Mouse (Mus musculus) neural tube, embryonic 15.5 days (tissue): ENCODE measurements around the gene Cbwd1. TPM values are rescaled to one million over a fixed set of nuclear protein-coding genes. Genes with fewer than 3 reads are reported as not detected.

ENCODE experiments used
- ATAC-seq: fragments of 200-750 bp; cut with Nextera tagmentation; 2 replicates; pipeline ENCODE4 v1.8.0; 2017; ENCODE audit warnings: mild to moderate bottlenecking, moderate TSS enrichment, moderate library complexity; ENCODE audit not compliant: low FRiP score
- H3K27ac ChIP-seq: fragments of 300-500 bp; sonication (generic); replicated peaks from 2 replicates; pipeline ENCODE4 v1.5.1; 2015; ENCODE audit warnings: mild to moderate bottlenecking, inconsistent platforms
- H3K27me3 ChIP-seq: fragments of 300-500 bp; sonication (generic); replicated peaks from 2 replicates; pipeline ENCODE4 v1.6.1; 2015; ENCODE audit warnings: inconsistent platforms
- H3K36me3 ChIP-seq: fragments of 300-500 bp; sonication (generic); 2 replicates; pipeline ENCODE4 v1.6.1; 2015; ENCODE audit warnings: inconsistent platforms
- H3K4me1 ChIP-seq: fragments of 300-500 bp; sonication (generic); 2 replicates; pipeline ENCODE4 v1.6.1; 2015; ENCODE audit warnings: inconsistent platforms
- H3K4me2 ChIP-seq: fragments of 300-500 bp; sonication (generic); 2 replicates; pipeline ENCODE4 v1.6.1; 2015; ENCODE audit warnings: inconsistent platforms, mild to moderate bottlenecking, moderate library complexity
- H3K4me3 ChIP-seq: fragments of 300-500 bp; sonication (generic); replicated peaks from 2 replicates; pipeline ENCODE4 v1.5.1; 2015; ENCODE audit warnings: mild to moderate bottlenecking, inconsistent platforms
- H3K9ac ChIP-seq: fragments of 300-500 bp; sonication (generic); replicated peaks from 2 replicates; pipeline ENCODE4 v1.6.1; 2015; ENCODE audit warnings: mild to moderate bottlenecking, inconsistent platforms
- H3K9me3 ChIP-seq: fragments of 300-500 bp; sonication (generic); replicated peaks from 2 replicates; pipeline ENCODE4 v1.6.1; 2016; ENCODE audit warnings: inconsistent platforms
- WGBS: fragments of 180-500 bp; shearing (Covaris S2); methylation state at CpG from one replicate; pipeline ENCODE4 v1.1.7; 2015; ENCODE audit warnings: mixed read lengths; 5-methylcytosine and 5-hydroxymethylcytosine counted together
- polyA plus RNA-seq: library from polyadenylated mRNA; unstranded; fragments of >200 nt; fragmentation: Nextera tagmentation; extraction: Ambion mirVana; gene quantifications from 2 replicates; pipeline ENCODE4 v1.2.1, GENCODE M21; 2015

The Cbwd1 gene
- polyA plus RNA-seq, 1 experiment from 2014 or later, result 16.3 TPM

DNA sequence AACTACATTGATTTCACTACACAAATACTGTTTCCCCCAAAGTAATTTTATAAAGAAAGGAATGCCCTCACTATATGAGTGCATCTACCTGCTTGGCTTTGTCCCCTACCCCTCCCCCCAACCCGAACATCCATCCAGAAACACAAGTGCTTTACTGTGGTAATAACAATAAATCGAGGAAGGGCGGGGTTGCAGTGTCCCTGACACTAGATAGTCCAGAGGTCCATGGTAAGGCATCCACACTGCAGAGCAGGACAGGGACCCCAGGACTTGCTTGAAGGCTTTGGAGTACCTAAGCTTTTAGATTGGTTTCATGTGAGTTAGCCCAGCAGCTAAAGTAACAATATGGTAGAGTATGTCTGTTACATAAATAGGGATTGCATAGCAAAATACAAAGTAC lies 59.7 kb downstream of the Cbwd1 start:
- ATAC-seq, result no peak
- Histone ChIP-seq H3K9me3 (no peaks in the 10 kb centered on the region), H3K27me3 (peaks cover 74% of the 10 kb centered on the region), H3K4me1 (peaks cover 26% of the 10 kb centered on the region), H3K36me3 (no peaks in the 10 kb centered on the region), H3K4me2 (no peak overlapping the region), H3K4me3 (no peak overlapping the region), H3K27ac (no peak overlapping the region), H3K9ac (no peak overlapping the region)
- WGBS, result 4% methylated on average over 3 of the region's 3 CpGs

- under 1% methylated on average over 27 of the region's 27 CpGs for WGBS
- Histone ChIP-seq H3K36me3 (no peaks in the 10 kb centered on the region), H3K27me3 (peaks cover 81% of the 10 kb centered on the region), H3K9ac (no peak within 1 kb of the TSS), H3K4me2 (peak within 1 kb of the TSS; percentile 68), H3K27ac (no peak within 1 kb of the TSS), H3K9me3 (no peaks in the 10 kb centered on the region), H3K4me3 (peak within 1 kb of the TSS; percentile 35), H3K4me1 (peaks cover 26% of the 10 kb centered on the region)
- ATAC-seq, result no peak
Measured at GRCm38 (mm10) chr19:24900581-24901220, 60.7 kb downstream of the Cbwd1 start, which contains the start of gene Foxd4. Gene Foxd4, minus strand, starts transcription at chr19:24901197.

DNA sequence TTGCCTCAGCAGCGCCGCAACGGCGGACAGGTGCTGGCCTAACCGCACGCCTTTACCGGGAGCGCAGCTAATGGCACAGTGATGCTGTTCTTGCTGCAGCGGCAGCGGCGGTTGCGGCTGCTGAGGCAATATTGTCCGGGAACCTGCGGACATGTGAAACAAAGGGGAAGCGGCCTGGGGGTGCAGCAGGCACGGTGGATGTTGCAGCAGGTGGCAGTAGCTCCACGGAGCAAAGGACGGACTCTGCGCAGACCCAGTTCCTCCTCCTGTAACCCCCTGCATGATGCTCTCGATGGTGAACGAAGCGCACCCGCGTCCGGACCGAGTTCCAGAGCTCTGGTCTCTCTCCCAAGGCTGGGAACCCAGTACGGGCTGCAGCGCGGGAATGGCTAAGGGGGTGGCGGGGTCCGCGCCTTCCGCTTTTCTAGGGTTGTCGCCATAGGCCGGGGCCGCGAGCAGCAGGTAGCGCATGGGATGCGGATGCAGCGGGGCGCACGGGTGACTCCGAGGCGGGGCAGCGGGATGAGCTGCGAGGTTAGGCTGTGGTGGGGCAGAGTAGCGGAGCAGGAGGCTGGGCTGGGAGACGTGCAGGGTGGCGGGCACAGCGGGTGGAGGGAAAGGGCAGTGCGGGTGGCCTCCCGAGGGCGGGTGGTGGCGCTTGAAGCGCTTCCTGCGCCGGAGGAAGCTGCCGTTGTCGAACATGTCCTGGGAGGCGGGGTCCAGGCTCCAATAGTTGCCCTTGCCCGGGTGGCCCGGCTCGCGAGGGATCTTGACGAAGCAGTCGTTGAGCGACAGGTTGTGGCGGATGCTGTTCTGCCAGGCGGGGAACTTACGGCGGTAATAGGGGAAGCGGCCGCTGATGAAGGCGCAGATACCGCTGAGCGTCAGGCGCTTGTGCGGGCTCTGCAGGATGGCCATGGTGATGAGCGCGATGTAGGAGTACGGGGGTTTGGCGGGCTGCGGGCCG lies 61.5 kb downstream of the Cbwd1 start:
- H3K9ac ChIP-seq, result no peak overlapping the region
- H3K4me3 ChIP-seq, result peak overlapping the region; percentile 35
- H3K27ac ChIP-seq, result no peak overlapping the region
- H3K4me2 ChIP-seq, result peak overlapping the region; percentile 68
- no peaks in the 10 kb centered on the region for H3K36me3 ChIP-seq
- peak; percentile 51 for ATAC-seq
- WGBS, result under 1% methylated on average over 82 of the region's 84 CpGs
- H3K27me3 ChIP-seq, result peaks cover 85% of the 10 kb centered on the region
- peaks cover 26% of the 10 kb centered on the region for H3K4me1 ChIP-seq
- no peaks in the 10 kb centered on the region for H3K9me3 ChIP-seq

- peaks cover 81% of the 10 kb centered on the region for H3K27me3 ChIP-seq
Measured at GRCm38 (mm10) chr19:24898737-24899577, 62.5 kb downstream of the Cbwd1 start.

DNA sequence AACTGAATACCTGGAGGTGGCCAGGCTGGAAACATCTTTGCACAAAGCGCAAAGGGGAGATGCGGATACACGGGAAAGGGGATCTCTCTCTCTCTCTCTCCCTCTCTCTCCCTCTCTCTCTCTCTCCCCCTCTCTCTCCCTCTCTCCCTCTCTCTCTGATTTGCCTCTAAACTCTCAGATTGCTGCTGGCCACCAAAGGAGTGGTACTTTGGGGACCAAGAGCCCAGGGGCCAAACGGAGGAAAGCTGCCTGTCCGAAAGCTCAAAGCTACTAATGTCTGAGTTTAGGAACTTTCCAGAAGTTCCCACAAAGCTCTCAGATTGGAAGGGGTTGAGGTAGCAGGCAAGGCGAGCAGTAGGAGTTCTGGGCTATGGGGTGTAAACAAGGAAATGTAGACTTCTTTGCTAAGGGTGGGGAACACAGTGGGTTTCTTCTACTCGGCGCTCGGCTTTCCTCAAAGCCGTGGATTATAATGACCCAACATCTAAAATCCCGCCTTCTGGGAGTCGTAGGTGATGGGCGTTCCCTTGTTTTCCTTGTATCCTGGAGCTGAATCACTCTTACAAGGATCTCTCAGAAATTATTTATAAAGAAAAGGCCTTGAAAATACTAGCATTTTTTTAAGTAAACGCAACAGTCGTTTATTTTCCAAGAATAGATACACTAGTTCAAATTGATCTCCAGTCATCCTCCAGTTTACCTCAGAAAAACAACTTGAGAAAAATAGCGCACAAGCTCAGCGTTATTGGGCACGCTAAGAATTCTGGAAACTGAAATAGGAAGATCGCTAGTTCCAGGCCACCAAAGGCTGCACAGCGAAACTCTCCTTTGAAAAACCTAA lies 63.3 kb downstream of the Cbwd1 start:
- under 1% methylated on average over 20 of the region's 20 CpGs for WGBS
- peaks cover 78% of the 10 kb centered on the region for H3K27me3 ChIP-seq
- H3K4me2 ChIP-seq, result no peak overlapping the region
- peaks cover 26% of the 10 kb centered on the region for H3K4me1 ChIP-seq
- no peak overlapping the region for H3K27ac ChIP-seq
- H3K4me3 ChIP-seq, result no peak overlapping the region
- no peaks in the 10 kb centered on the region for H3K36me3 ChIP-seq
- no peak for ATAC-seq
- no peak overlapping the region for H3K9ac ChIP-seq
- no peaks in the 10 kb centered on the region for H3K9me3 ChIP-seq

More at GRCm38 (mm10) chr19:24898737-24899577, 62.5 kb downstream of the Cbwd1 start:
- Histone ChIP-seq H3K9me3 (no peaks in the 10 kb centered on the region), H3K4me2 (peak overlapping the region; percentile 68), H3K27ac (no peak overlapping the region), H3K36me3 (no peaks in the 10 kb centered on the region), H3K4me1 (peaks cover 26% of the 10 kb centered on the region), H3K9ac (no peak overlapping the region), H3K4me3 (peak overlapping the region; percentile 35)
- 2% methylated on average over 34 of the region's 34 CpGs for WGBS
- no peak for ATAC-seq

DNA sequence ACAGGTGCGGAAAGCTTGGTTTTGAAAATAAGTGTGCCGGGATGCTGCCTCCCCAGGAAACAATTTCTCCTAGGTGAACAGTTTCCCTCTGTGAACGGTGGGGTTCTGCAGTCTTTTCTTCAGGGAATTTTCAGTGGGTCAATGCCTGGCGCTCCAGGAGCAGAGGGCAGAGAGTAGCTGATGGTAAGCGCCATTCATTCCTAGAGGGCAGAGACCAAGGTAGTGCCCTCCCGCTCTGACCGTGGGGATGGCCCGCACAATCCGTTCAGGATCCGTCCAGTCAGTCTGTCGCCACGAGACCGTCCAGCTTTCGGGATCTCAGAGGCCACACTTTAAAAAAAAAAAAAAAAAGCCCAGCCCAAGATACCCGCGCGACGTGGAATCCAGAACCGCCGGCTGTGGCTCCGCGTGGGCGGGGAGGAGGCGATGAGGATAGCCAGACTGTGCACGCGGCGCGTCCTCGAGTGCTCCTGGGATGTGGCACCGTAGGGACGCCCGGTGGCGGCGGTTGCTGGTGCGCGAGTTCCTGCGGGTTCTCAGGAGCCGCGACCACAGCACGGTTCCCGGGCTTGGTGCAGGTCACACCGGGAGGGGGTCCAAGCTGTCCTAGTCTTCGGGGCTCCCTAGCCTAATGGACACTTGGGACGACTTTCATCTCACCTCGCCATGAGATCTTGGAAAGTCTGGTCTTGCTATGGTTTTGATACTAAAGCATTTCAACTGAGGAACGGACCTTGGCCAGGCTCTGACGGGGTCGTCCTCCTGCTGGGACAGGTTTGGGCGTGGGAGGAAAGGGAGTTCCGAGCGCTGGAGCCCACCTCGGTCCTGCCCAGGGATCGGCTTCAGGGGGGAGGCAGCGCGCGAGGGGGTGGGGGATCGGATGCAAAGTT lies 64.2 kb downstream of the Cbwd1 start:
- peak overlapping the region; percentile 32 for H3K4me2 ChIP-seq
- H3K4me3 ChIP-seq, result no peak overlapping the region; the same call in 1 of the 2 replicates
- peaks cover 69% of the 10 kb centered on the region for H3K27me3 ChIP-seq
- peaks cover 26% of the 10 kb centered on the region for H3K4me1 ChIP-seq
- ATAC-seq, result no peak
- H3K9me3 ChIP-seq, result no peaks in the 10 kb centered on the region
- H3K27ac ChIP-seq, result no peak overlapping the region
- H3K9ac ChIP-seq, result no peak overlapping the region
- H3K36me3 ChIP-seq, result no peaks in the 10 kb centered on the region
- under 1% methylated on average over 57 of the region's 57 CpGs for WGBS

DNA sequence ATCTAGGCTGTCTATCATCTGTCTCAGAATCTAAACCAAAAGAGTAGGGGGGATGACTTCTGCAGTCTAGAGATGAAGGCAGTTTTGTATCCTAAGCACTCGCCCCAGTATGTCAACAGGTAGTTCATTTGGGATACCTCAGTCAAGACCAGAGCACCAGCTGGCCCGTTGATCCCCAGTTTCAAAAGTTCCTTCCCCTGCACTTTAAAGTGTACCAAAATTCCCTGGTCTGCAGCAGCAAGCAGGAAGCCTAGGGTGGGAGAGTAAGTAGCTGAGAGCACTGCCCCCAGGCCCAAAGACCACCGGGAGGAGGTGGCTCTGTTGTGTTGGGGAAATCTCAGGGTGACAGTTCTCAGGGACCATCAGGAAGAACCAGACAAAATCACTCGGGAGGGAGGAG lies 64.9 kb downstream of the Cbwd1 start:
- no peak for ATAC-seq
- Histone ChIP-seq H3K27ac (no peak overlapping the region), H3K36me3 (no peaks in the 10 kb centered on the region), H3K4me3 (no peak overlapping the region), H3K4me1 (peaks cover 26% of the 10 kb centered on the region), H3K9ac (no peak overlapping the region), H3K9me3 (no peaks in the 10 kb centered on the region), H3K4me2 (no peak overlapping the region), H3K27me3 (peaks cover 62% of the 10 kb centered on the region)
- 11% methylated on average over 4 of the region's 4 CpGs for WGBS

- WGBS, result 82% methylated on average over 3 of the region's 3 CpGs
- Histone ChIP-seq H3K4me3 (no peak overlapping the region), H3K9me3 (no peaks in the 10 kb centered on the region), H3K4me2 (no peak overlapping the region), H3K36me3 (no peaks in the 10 kb centered on the region), H3K27ac (no peak overlapping the region), H3K9ac (no peak overlapping the region), H3K4me1 (no peaks in the 10 kb centered on the region), H3K27me3 (peaks cover 20% of the 10 kb centered on the region; the same call in 1 of the 2 replicates)
- ATAC-seq, result no peak
Measured at GRCm38 (mm10) chr19:24886888-24887287, 74.5 kb downstream of the Cbwd1 start.

DNA sequence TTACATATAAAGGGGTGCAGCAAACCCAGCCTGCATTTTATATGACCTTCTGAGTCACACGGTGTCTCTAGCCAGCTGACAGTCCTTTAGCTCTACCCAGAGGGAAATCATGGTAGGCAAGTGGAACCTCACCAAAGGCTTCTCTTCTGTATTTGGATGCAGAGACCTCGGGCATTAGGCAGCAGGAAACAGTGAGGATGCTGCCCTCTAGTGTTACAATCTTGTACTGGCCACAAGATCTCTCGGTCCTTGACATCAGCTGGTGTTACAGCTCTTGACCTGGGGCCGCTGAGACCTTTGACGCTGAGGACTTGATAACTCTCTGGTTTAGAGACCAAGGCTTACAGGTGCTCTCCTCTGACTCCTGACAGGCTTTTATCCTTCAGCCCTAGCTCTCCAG lies 75.9 kb downstream of the Cbwd1 start:
- Histone ChIP-seq H3K9ac (no peak overlapping the region), H3K4me2 (no peak overlapping the region), H3K27ac (no peak overlapping the region), H3K4me3 (no peak overlapping the region), H3K9me3 (no peaks in the 10 kb centered on the region), H3K4me1 (no peaks in the 10 kb centered on the region), H3K27me3 (peaks cover 20% of the 10 kb centered on the region; the same call in 1 of the 2 replicates), H3K36me3 (no peaks in the 10 kb centered on the region)
- 9% methylated on average over 5 of the region's 5 CpGs for WGBS
- ATAC-seq, result peak; percentile 69; the same call in 1 of the 2 replicates

- Histone ChIP-seq H3K27ac (no peak overlapping the region), H3K4me2 (no peak overlapping the region), H3K4me1 (no peaks in the 10 kb centered on the region), H3K9ac (no peak overlapping the region), H3K27me3 (peaks cover 11% of the 10 kb centered on the region; the same call in 1 of the 2 replicates), H3K36me3 (no peaks in the 10 kb centered on the region), H3K4me3 (no peak overlapping the region), H3K9me3 (no peaks in the 10 kb centered on the region)
- WGBS, result 80% methylated on average over 4 of the region's 4 CpGs
- no peak for ATAC-seq
Measured at GRCm38 (mm10) chr19:24881237-24881636, 80.2 kb downstream of the Cbwd1 start.
